Mouse (Mus musculus): ENCODE results near the gene Fkbp5. TPM values are rescaled to one million over a fixed set of nuclear protein-coding genes. Genes with fewer than 3 reads are reported as not detected.

Fkbp5 gene
- polyA plus RNA-seq, 2 experiments: 8.7 to 23.3 TPM

GRCm38 (mm10) chr17:28470876-28471275, 46.5 kb downstream of the Fkbp5 start:
- H3K4me2 ChIP-seq (replicated peaks; ENCODE audit: low read depth, low read length, severe bottlenecking): no peak overlapping the region
- H3K9ac ChIP-seq (ENCODE audit: low read depth, low read length, severe bottlenecking): no peak overlapping the region
- H3K27me3 ChIP-seq (ENCODE audit: control insufficient read depth, insufficient read depth, low read length): no peaks in the 10 kb centered on the region
- no peaks in the 10 kb centered on the region for H3K36me3 ChIP-seq (ENCODE audit: control insufficient read depth, insufficient read depth, low read length)
- no peak overlapping the region for H3K4me3 ChIP-seq (replicated peaks; ENCODE audit: low read length)
- TF ChIP-seq POLR2A (IDR thresholded peaks at IDR 0.05; ENCODE audit: borderline replicate concordance, extremely low read depth, insufficient read depth, insufficient read length): no peak
- 51% methylated on average over 6 of the region's 6 CpGs for WGBS
- DNase-seq (ENCODE audit: low spot score): no peak
- H3K4me1 ChIP-seq (ENCODE audit: control insufficient read depth, insufficient read depth, low read length): no peaks in the 10 kb centered on the region
- no peak overlapping the region for H3K27ac ChIP-seq (replicated peaks; ENCODE audit: low read depth, low read length)
- H3K9me3 ChIP-seq (ENCODE audit: control insufficient read depth, low read length): no peaks in the 10 kb centered on the region
- no peak for ATAC-seq (ENCODE audit: low FRiP score, low read depth)

GRCm38 (mm10) chr17:28467749-28468148, 49.6 kb downstream of the Fkbp5 start:
- no peak for TF ChIP-seq POLR2A (IDR thresholded peaks at IDR 0.05; ENCODE audit: borderline replicate concordance, extremely low read depth, insufficient read depth, insufficient read length)
- no peaks in the 10 kb centered on the region for H3K27me3 ChIP-seq (ENCODE audit: control insufficient read depth, insufficient read depth, low read length)
- H3K4me3 ChIP-seq (replicated peaks; ENCODE audit: low read length): no peak overlapping the region
- H3K9me3 ChIP-seq (ENCODE audit: control insufficient read depth, low read length): no peaks in the 10 kb centered on the region
- no peak overlapping the region for H3K4me2 ChIP-seq (replicated peaks; ENCODE audit: low read depth, low read length, severe bottlenecking)
- no peaks in the 10 kb centered on the region for H3K36me3 ChIP-seq (ENCODE audit: control insufficient read depth, insufficient read depth, low read length)
- H3K27ac ChIP-seq (replicated peaks; ENCODE audit: low read depth, low read length): no peak overlapping the region
- ATAC-seq (ENCODE audit: low FRiP score, low read depth): no peak
- WGBS: 73% methylated on average over 11 of the region's 11 CpGs
- DNase-seq (ENCODE audit: low spot score): no peak
- no peaks in the 10 kb centered on the region for H3K4me1 ChIP-seq (ENCODE audit: control insufficient read depth, insufficient read depth, low read length)
- no peak overlapping the region for H3K9ac ChIP-seq (ENCODE audit: low read depth, low read length, severe bottlenecking)

GRCm38 (mm10) chr17:28465968-28466367, 51.4 kb downstream of the Fkbp5 start:
- 79% methylated on average over 4 of the region's 4 CpGs for WGBS
- Histone ChIP-seq H3K4me2 (replicated peaks; ENCODE audit: low read depth, low read length, severe bottlenecking) (no peak overlapping the region), H3K9me3 (ENCODE audit: control insufficient read depth, low read length) (no peaks in the 10 kb centered on the region)

GRCm38 (mm10) chr17:28463701-28464443, 53.5 kb downstream of the Fkbp5 start:
- Histone ChIP-seq H3K4me3 (replicated peaks; ENCODE audit: low read length) (no peak overlapping the region), H3K36me3 (ENCODE audit: control insufficient read depth, insufficient read depth, low read length) (no peaks in the 10 kb centered on the region), H3K27me3 (ENCODE audit: control insufficient read depth, insufficient read depth, low read length) (no peaks in the 10 kb centered on the region), H3K4me2 (replicated peaks; ENCODE audit: low read depth, low read length, severe bottlenecking) (no peak overlapping the region), H3K9ac (ENCODE audit: low read depth, low read length, severe bottlenecking) (no peak overlapping the region), H3K4me1 (ENCODE audit: control insufficient read depth, insufficient read depth, low read length) (no peaks in the 10 kb centered on the region), H3K9me3 (ENCODE audit: control insufficient read depth, low read length) (no peaks in the 10 kb centered on the region), H3K27ac (replicated peaks; ENCODE audit: low read depth, low read length) (no peak overlapping the region)
- DNase-seq (ENCODE audit: low spot score) (no peak), ATAC-seq (ENCODE audit: low FRiP score, low read depth) (no peak)
- 80% methylated on average over 7 of the region's 7 CpGs for WGBS
- no peak for TF ChIP-seq POLR2A (IDR thresholded peaks at IDR 0.05; ENCODE audit: borderline replicate concordance, extremely low read depth, insufficient read depth, insufficient read length)

More at GRCm38 (mm10) chr17:28465968-28466367, 51.4 kb downstream of the Fkbp5 start:
- no peak overlapping the region for H3K4me3 ChIP-seq (replicated peaks; ENCODE audit: low read length)
- H3K36me3 ChIP-seq (ENCODE audit: control insufficient read depth, insufficient read depth, low read length): no peaks in the 10 kb centered on the region
- no peak overlapping the region for H3K9ac ChIP-seq (ENCODE audit: low read depth, low read length, severe bottlenecking)
- TF ChIP-seq POLR2A (IDR thresholded peaks at IDR 0.05; ENCODE audit: borderline replicate concordance, extremely low read depth, insufficient read depth, insufficient read length): no peak
- DNase-seq (ENCODE audit: low spot score): no peak
- ATAC-seq (ENCODE audit: low FRiP score, low read depth): no peak
- no peaks in the 10 kb centered on the region for H3K4me1 ChIP-seq (ENCODE audit: control insufficient read depth, insufficient read depth, low read length)
- no peak overlapping the region for H3K27ac ChIP-seq (replicated peaks; ENCODE audit: low read depth, low read length)
- no peaks in the 10 kb centered on the region for H3K27me3 ChIP-seq (ENCODE audit: control insufficient read depth, insufficient read depth, low read length)

GRCm38 (mm10) chr17:28460388-28460787, 56.9 kb downstream of the Fkbp5 start:
- no peak for TF ChIP-seq POLR2A (IDR thresholded peaks at IDR 0.05; ENCODE audit: borderline replicate concordance, extremely low read depth, insufficient read depth, insufficient read length)
- 93% methylated on average over 1 of the region's 1 CpGs for WGBS
- DNase-seq (ENCODE audit: low spot score): no peak

More at GRCm38 (mm10) chr17:28460388-28460787, 56.9 kb downstream of the Fkbp5 start:
- no peak for ATAC-seq (ENCODE audit: low FRiP score, low read depth)
- H3K9ac ChIP-seq (ENCODE audit: low read depth, low read length, severe bottlenecking): no peak overlapping the region
- H3K4me2 ChIP-seq (replicated peaks; ENCODE audit: low read depth, low read length, severe bottlenecking): no peak overlapping the region
- H3K4me3 ChIP-seq (replicated peaks; ENCODE audit: low read length): no peak overlapping the region
- H3K9me3 ChIP-seq (ENCODE audit: control insufficient read depth, low read length): no peaks in the 10 kb centered on the region
- no peaks in the 10 kb centered on the region for H3K36me3 ChIP-seq (ENCODE audit: control insufficient read depth, insufficient read depth, low read length)
- no peaks in the 10 kb centered on the region for H3K27me3 ChIP-seq (ENCODE audit: control insufficient read depth, insufficient read depth, low read length)
- H3K27ac ChIP-seq (replicated peaks; ENCODE audit: low read depth, low read length): no peak overlapping the region
- H3K4me1 ChIP-seq (ENCODE audit: control insufficient read depth, insufficient read depth, low read length): no peaks in the 10 kb centered on the region
